Mouse (Mus musculus) liver, postnatal 0 days (tissue): ENCODE results near the gene Ckap5. TPM values are rescaled to one million over a fixed set of nuclear protein-coding genes. Genes with fewer than 3 reads are reported as not detected.

Experiments
- ATAC-seq: fragments of 200-750 bp; cut with Nextera tagmentation; 2 replicates; pipeline ENCODE4 v1.8.0; 2017; ENCODE audit warnings: mild to moderate bottlenecking, moderate library complexity
- DNase-seq: peaks from one replicate; pipeline ENCODE4 v3.0.0-alpha.2; 2016
- H3K27ac ChIP-seq: fragments of 300-500 bp; sonication (generic); 2 replicates; pipeline ENCODE4 v1.5.1; 2014; ENCODE audit warnings: antibody characterized with exemption, moderate library complexity, mild to moderate bottlenecking, low read depth
- H3K27me3 ChIP-seq: fragments of 300-500 bp; sonication (generic); 2 replicates; pipeline ENCODE4 v1.6.1; 2014; ENCODE audit warnings: low read length, control low read depth, mixed read lengths; ENCODE audit not compliant: insufficient read depth
- H3K36me3 ChIP-seq: fragments of 300-500 bp; sonication (generic); replicated peaks from 2 replicates; pipeline ENCODE4 v1.6.1; 2014; ENCODE audit warnings: mild to moderate bottlenecking, control low read depth, low read length, moderate library complexity, mixed read lengths; ENCODE audit not compliant: insufficient read depth
- H3K4me1 ChIP-seq: fragments of 300-500 bp; sonication (generic); 2 replicates; pipeline ENCODE4 v1.6.1; 2014; ENCODE audit warnings: antibody characterized with exemption, mild to moderate bottlenecking, control low read depth; ENCODE audit not compliant: insufficient read depth
- H3K4me2 ChIP-seq: fragments of 300-500 bp; sonication (generic); 2 replicates; pipeline ENCODE4 v1.6.1; 2014; ENCODE audit warnings: low read depth, mild to moderate bottlenecking, low read length, moderate library complexity, mixed read lengths
- H3K4me3 ChIP-seq: fragments of 300-500 bp; sonication (generic); 2 replicates; pipeline ENCODE4 v1.5.1; 2014; ENCODE audit warnings: low read depth, low read length
- H3K9ac ChIP-seq: fragments of 300-500 bp; sonication (generic); replicated peaks from 2 replicates; pipeline ENCODE4 v1.6.1; 2014; ENCODE audit warnings: mild to moderate bottlenecking, moderate library complexity
- H3K9me3 ChIP-seq: fragments of 300-500 bp; sonication (generic); 2 replicates; pipeline ENCODE4 v1.6.1; 2016; ENCODE audit warnings: mild to moderate bottlenecking, control low read depth, low read length, mixed read lengths
- CTCF ChIP-seq: sonication (generic); IDR thresholded peaks from 2 replicates; pipeline ENCODE4 v1.5.1; 2016; ENCODE audit warnings: antibody characterized with exemption, low read depth
- EP300 ChIP-seq: IDR thresholded peaks from 2 replicates; pipeline ENCODE4 v1.6.1; 2016; ENCODE audit warnings: antibody characterized with exemption, low read depth, mild to moderate bottlenecking
- WGBS: fragments of 180-500 bp; shearing (Covaris S2); extraction: QIAGEN DNeasy Blood & Tissue Kit; methylation state at CpG from one replicate; pipeline ENCODE4 v1.1.7; 2014; ENCODE audit not compliant: insufficient replicate concordance; 5-methylcytosine and 5-hydroxymethylcytosine counted together
- polyA plus RNA-seq: library from polyadenylated mRNA; unstranded; fragments of >200 nt; fragmentation: Nextera tagmentation; extraction: Ambion mirVana; gene quantifications from 2 replicates; pipeline ENCODE4 v1.2.1, GENCODE M21; 2015

Gene Ckap5
- polyA plus RNA-seq, 1 experiment from 2014 or later = 22.1 TPM

DNA sequence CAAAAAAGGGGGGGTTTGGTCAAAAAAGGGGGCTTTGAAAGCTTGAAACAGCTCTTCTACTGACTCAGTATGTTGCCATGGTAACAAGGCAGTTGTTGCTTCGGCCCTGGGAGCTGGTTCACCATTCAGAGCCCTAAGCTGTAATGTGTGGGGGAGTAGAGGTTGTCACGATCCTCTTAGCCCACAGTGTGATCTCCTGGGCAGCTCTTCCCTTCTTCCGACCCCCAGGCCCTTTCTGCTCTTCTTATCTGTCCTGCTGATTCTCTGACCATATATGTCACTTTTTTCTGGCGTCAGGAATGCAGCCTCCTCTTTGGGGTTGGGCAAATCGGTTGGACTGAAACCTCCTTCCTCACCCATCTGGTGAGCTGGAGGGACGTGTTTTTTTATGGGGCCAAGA lies 126.3 kb downstream of the Ckap5 start:
- Histone ChIP-seq H3K4me3 (no peak overlapping the region), H3K4me1 (peaks cover 30% of the 10 kb centered on the region), H3K27ac (no peak overlapping the region), H3K4me2 (no peak overlapping the region), H3K36me3 (peaks cover 47% of the 10 kb centered on the region), H3K27me3 (no peaks in the 10 kb centered on the region), H3K9me3 (no peaks in the 10 kb centered on the region), H3K9ac (no peak overlapping the region)
- TF ChIP-seq EP300 = no peak
- no peak for TF ChIP-seq CTCF
- ATAC-seq (no peak), DNase-seq (no peak)
- 58% methylated on average over 6 of the region's 6 CpGs for WGBS

DNA sequence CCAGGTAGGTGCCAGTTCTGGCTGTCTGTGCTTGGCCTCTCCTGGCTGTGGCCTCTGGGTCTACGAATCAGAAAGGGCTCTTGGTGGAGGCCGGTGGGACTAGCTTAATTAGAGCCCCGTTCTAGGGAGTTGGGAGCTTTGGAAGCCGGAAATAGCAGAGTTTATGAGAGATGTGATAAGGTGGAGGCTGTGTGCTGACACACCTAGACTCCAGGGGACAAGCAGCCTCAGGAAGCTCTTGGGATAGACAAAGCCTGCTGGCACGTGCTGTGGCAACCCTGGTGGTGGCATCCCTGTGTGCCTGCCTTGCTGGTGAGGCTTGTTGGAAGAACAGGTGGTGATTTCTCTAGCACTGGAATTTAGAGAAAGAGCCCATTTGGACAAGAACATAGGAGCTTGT lies 128.8 kb downstream of the Ckap5 start:
- peaks cover 66% of the 10 kb centered on the region for H3K36me3 ChIP-seq
- no peak overlapping the region for H3K9ac ChIP-seq
- no peak overlapping the region for H3K27ac ChIP-seq
- no peak for DNase-seq
- no peak for TF ChIP-seq EP300
- no peaks in the 10 kb centered on the region for H3K27me3 ChIP-seq
- H3K4me2 ChIP-seq = no peak overlapping the region
- no peaks in the 10 kb centered on the region for H3K9me3 ChIP-seq
- no peak overlapping the region for H3K4me3 ChIP-seq
- H3K4me1 ChIP-seq = peaks cover 24% of the 10 kb centered on the region
- no peak for ATAC-seq
- WGBS = 71% methylated on average over 5 of the region's 5 CpGs

DNA sequence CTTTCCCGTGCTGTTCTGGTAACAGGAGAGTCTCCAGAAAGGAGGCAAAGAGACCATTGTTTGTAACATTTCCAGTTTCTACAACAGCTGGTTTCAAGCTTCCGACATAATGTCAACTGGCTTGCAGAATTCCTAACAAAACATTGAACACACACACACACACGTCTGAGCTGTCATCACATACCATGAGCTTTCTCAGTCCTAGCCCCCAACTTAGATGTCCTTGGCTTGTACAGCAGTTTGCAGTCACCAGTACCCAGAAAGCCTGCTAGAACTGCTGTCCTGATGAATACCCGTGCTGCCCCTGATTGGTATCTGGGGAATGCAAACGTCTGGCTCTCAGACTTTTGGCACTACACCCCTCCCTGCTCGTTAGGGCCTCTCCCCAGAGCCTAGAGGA lies 129.3 kb downstream of the Ckap5 start:
- TF ChIP-seq CTCF = no peak
- TF ChIP-seq EP300 = no peak
- Histone ChIP-seq H3K9me3 (no peaks in the 10 kb centered on the region), H3K4me1 (peaks cover 24% of the 10 kb centered on the region), H3K27ac (no peak overlapping the region), H3K27me3 (no peaks in the 10 kb centered on the region), H3K4me2 (no peak overlapping the region), H3K9ac (no peak overlapping the region), H3K4me3 (no peak overlapping the region), H3K36me3 (peaks cover 66% of the 10 kb centered on the region)
- no peak for ATAC-seq
- no peak for DNase-seq
- WGBS = 68% methylated on average over 6 of the region's 6 CpGs

DNA sequence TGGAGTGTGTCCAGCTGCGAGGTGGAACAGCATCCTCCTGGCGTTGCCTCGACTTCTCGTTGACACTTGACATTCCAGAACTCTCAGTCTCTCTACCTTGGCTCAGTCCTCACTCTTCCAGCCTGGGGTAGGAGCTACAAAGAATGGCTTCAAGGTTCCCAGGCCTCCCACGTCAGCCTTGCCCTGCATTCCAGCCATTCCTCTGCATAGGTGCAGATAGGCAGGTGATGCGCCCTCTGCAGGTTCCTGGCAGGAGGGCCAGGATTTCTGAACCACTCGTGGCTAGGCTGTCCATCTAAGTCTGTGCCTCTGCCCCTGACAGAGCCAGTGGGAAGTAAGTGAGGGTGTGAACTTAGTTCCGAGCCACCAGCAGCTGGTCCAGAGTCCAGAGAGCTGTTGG lies 130.2 kb downstream of the Ckap5 start:
- DNase-seq = no peak
- Histone ChIP-seq H3K9ac (no peak overlapping the region), H3K4me2 (no peak overlapping the region), H3K27me3 (no peaks in the 10 kb centered on the region), H3K27ac (no peak overlapping the region), H3K4me3 (no peak overlapping the region), H3K36me3 (peaks cover 69% of the 10 kb centered on the region), H3K9me3 (no peaks in the 10 kb centered on the region), H3K4me1 (peaks cover 16% of the 10 kb centered on the region)
- TF ChIP-seq CTCF (peak; percentile 52), EP300 (no peak)
- ATAC-seq = peak; percentile 43; the same call in 1 of the 2 replicates
- WGBS = 65% methylated on average over 8 of the region's 8 CpGs

DNA sequence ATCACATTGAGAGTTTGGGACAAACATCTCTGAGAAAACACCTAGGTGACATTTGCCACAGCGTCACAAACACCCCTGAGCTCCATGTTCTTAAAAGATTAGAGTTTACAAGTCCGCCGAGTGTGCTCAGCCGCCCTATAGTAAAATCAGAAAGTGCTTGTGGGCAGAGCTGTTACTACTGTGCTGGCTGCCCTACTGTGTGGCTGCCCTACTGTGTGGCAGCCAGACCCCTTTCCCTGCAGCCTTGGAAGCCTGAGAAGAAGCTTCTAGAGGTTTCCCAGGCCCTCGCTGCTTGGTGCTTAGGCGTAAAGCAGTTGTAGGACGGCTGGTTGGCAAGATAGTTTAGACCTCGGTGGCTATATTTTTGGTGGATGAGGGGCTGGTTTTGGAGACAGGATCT lies 133.1 kb downstream of the Ckap5 start:
- no peak for ATAC-seq

DNA sequence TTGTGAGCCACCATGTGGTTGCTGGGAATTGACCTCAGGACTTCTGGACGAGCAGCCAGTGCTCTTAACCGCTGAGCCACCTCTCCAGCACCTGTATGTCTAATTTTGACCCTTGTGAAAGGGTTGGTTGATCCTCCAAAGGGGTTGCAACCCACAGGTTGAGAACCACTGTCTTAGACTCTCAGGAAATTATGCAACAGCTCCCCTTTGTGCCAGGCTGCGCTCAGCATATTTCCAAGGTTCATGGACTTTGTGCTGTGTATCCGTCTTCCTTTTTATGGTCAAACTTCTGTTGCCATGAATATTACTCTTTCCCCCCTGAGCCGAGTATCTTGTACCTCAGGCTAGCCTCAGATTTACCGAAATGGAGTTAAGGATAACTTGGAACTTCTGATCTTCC lies 134.4 kb downstream of the Ckap5 start:
- DNase-seq (no peak), ATAC-seq (no peak)
- Histone ChIP-seq H3K36me3 (peaks cover 69% of the 10 kb centered on the region), H3K27me3 (no peaks in the 10 kb centered on the region), H3K4me2 (no peak overlapping the region), H3K4me1 (no peaks in the 10 kb centered on the region), H3K4me3 (no peak overlapping the region), H3K27ac (no peak overlapping the region), H3K9ac (no peak overlapping the region), H3K9me3 (no peaks in the 10 kb centered on the region)
- TF ChIP-seq EP300 (no peak), CTCF (no peak)
- WGBS = 68% methylated on average over 6 of the region's 6 CpGs

More for the DNA sequence above, 133.1 kb downstream of the Ckap5 start:
- H3K36me3 ChIP-seq = peaks cover 76% of the 10 kb centered on the region
- no peak overlapping the region for H3K9ac ChIP-seq
- H3K4me1 ChIP-seq = no peaks in the 10 kb centered on the region
- no peaks in the 10 kb centered on the region for H3K27me3 ChIP-seq
- WGBS = 92% methylated on average over 8 of the region's 8 CpGs
- no peaks in the 10 kb centered on the region for H3K9me3 ChIP-seq
- DNase-seq = no peak
- no peak overlapping the region for H3K4me2 ChIP-seq
- TF ChIP-seq CTCF (no peak), EP300 (no peak)
- no peak overlapping the region for H3K27ac ChIP-seq
- no peak overlapping the region for H3K4me3 ChIP-seq

DNA sequence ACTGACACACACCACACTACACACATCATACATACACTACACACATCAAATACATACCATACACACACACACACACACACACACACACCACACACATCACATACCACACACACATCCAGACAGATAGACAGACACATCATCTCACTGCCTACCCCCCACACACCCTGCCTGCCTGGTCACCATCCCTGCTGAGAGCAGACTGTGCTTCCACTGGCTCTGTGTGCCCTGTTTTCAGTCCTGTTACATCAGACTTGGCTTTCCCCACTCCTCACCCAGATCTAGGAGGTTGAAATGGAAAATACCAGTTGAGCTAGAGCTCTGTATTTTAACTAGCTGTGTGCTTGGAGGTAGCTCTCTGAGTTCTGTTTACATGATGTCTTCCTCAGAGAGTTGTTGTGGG lies 138.2 kb downstream of the Ckap5 start:
- no peak overlapping the region for H3K4me2 ChIP-seq
- no peaks in the 10 kb centered on the region for H3K9me3 ChIP-seq
- H3K4me3 ChIP-seq = no peak overlapping the region
- TF ChIP-seq EP300 (no peak), CTCF (no peak)
- ATAC-seq (no peak), DNase-seq (no peak)
- H3K9ac ChIP-seq = no peak overlapping the region
- H3K36me3 ChIP-seq = peaks cover 67% of the 10 kb centered on the region
- no peaks in the 10 kb centered on the region for H3K4me1 ChIP-seq
- H3K27me3 ChIP-seq = no peaks in the 10 kb centered on the region
- H3K27ac ChIP-seq = no peak overlapping the region
